Comparison of ENCODE assay signal across 8 mouse cellular contexts in the genomic region with DNA sequence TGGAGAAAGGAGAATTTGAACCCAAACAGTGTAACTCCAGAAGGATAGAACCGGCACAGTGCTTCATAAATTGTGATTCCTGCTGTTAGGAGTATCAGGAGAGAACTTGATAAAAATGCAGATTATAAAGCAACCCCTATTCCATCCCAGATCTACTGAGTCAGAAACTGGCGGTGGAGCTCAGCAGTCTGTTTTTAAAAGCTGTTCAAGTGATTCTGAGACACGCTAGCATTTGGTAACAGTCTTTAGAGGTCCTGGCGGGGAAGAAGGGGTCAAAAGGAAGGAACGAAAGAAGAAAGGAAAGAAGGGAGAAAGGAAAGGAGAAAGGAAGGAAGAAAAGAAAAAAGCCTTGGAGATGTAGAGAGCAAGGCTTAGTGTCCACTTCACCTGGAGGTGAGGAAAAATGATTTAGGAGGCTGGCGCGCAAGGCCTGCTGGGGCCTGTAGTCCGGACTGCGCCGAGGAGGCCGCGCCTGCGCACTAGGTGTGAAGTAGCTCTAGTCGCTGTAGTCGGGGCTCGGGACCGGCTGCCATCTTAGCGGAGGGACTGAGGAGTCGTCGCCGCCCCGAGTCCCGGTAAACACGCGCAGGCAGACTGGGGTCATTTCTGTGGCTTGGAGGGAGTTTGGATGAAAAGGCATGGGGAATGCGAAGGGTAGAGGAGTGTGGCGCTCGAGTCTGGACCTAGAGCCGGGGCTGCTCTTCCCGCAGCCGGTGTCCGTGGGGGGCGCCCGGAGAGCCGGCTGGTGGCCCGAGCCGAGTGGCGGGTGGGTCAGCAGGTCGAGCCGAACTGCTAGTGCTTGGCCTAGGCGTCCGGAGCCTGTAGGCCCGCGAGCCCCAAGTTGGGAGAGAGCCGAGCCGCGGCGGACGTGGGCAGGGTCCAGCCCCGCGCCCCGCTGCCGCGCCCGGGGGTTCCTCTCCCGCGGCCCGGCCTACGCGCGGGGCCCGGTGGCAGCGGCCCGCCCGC. TPM values are rescaled to one million over a fixed set of nuclear protein-coding genes. Genes with fewer than 3 reads are reported as not detected.
DNase-seq lines count a peak whose midpoint lies in the region; ATAC-seq and TF ChIP-seq lines count a peak whose summit lies in the region.

A gene (plus strand): TSS at position 499 of the 966 bp plus-strand sequence.

- H3K4me1 ChIP-seq in ES-Bruce4 (ENCODE audit: control insufficient read depth, insufficient read depth, low read length): no peaks in the 10 kb centered on the region
- peaks cover 24% of the 10 kb centered on the region for H3K4me1 ChIP-seq in forebrain, embryonic 13.5 days
- H3K4me1 ChIP-seq in liver, postnatal 0 days (ENCODE audit: insufficient read depth): peaks cover 25% of the 10 kb centered on the region
- peaks cover 19% of the 10 kb centered on the region for H3K4me1 ChIP-seq in neural tube, embryonic 14.5 days (ENCODE audit: control insufficient read depth, insufficient read depth, low read length)

- no peak for TF ChIP-seq CTCF in ES-Bruce4 (IDR thresholded peaks at IDR 0.05; ENCODE audit: low read depth, low read length)
- no peak for TF ChIP-seq CTCF in liver, postnatal 0 days (IDR thresholded peaks at IDR 0.05; ENCODE audit: low read depth)

- TF ChIP-seq EP300 in ES-Bruce4 (IDR thresholded peaks at IDR 0.05; ENCODE audit: insufficient read depth, low read depth, low read length): no peak
- TF ChIP-seq EP300 in liver, postnatal 0 days (IDR thresholded peaks at IDR 0.05; ENCODE audit: low read depth): no peak

- H3K9me3 ChIP-seq in ES-Bruce4 (replicated peaks; ENCODE audit: control insufficient read depth, insufficient read depth, low read length, poor library complexity, severe bottlenecking): peaks cover 8% of the 10 kb centered on the region
- H3K9me3 ChIP-seq in forebrain, embryonic 13.5 days (replicated peaks): no peaks in the 10 kb centered on the region
- H3K9me3 ChIP-seq in liver, postnatal 0 days (ENCODE audit: low read length): no peaks in the 10 kb centered on the region
- H3K9me3 ChIP-seq in neural tube, embryonic 14.5 days (ENCODE audit: control insufficient read depth, low read length): no peaks in the 10 kb centered on the region

- peak within 1 kb of the TSS; percentile 72 for H3K4me2 ChIP-seq in forebrain, embryonic 13.5 days
- H3K4me2 ChIP-seq in liver, postnatal 0 days (ENCODE audit: low read depth, low read length): peak within 1 kb of the TSS; percentile 81
- peak within 1 kb of the TSS; percentile 81 for H3K4me2 ChIP-seq in neural tube, embryonic 14.5 days (ENCODE audit: low read depth, low read length)

- intact Hi-C loops in heart, postnatal 10 days (cut with DNase I): no loop called here

- peak within 1 kb of the TSS; percentile 89 for H3K9ac ChIP-seq in ES-Bruce4 (ENCODE audit: low read depth, poor library complexity, severe bottlenecking)
- peak within 1 kb of the TSS; percentile 98 for H3K9ac ChIP-seq in forebrain, embryonic 13.5 days
- peak within 1 kb of the TSS; percentile 91 for H3K9ac ChIP-seq in liver, postnatal 0 days (replicated peaks)
- peak within 1 kb of the TSS; percentile 95 for H3K9ac ChIP-seq in neural tube, embryonic 14.5 days (replicated peaks; ENCODE audit: low read depth, low read length)

- H3K27me3 ChIP-seq in ES-Bruce4 (ENCODE audit: control insufficient read depth, insufficient read depth, low read length, poor library complexity, severe bottlenecking): no peaks in the 10 kb centered on the region
- H3K27me3 ChIP-seq in forebrain, embryonic 13.5 days: no peaks in the 10 kb centered on the region
- no peaks in the 10 kb centered on the region for H3K27me3 ChIP-seq in liver, postnatal 0 days (ENCODE audit: insufficient read depth, low read length)
- no peaks in the 10 kb centered on the region; the same call in 1 of the 2 replicates for H3K27me3 ChIP-seq in neural tube, embryonic 14.5 days (ENCODE audit: control insufficient read depth, insufficient read depth, low read length)

- peak; percentile 73 for TF ChIP-seq POLR2A in ES-Bruce4 (IDR thresholded peaks at IDR 0.05; ENCODE audit: insufficient read depth, low read length)

- peak; percentile 93 to 94 for DNase-seq in heart, postnatal 10 days
- DNase-seq in large intestine, adult 2 months (ENCODE audit: low read depth, low spot score): peak; percentile 73
- DNase-seq in liver, postnatal 0 days: peak; percentile 93
- peak; percentile 93 for DNase-seq in testis, postnatal 10 days (ENCODE audit: low spot score)

- no peak within 1 kb of the TSS for H3K27ac ChIP-seq in ES-Bruce4 (ENCODE audit: insufficient read depth, low read length)
- H3K27ac ChIP-seq in forebrain, embryonic 13.5 days: peak within 1 kb of the TSS; percentile 71
- H3K27ac ChIP-seq in liver, postnatal 0 days (ENCODE audit: low read depth): peak within 1 kb of the TSS; percentile 85
- peak within 1 kb of the TSS; percentile 83 for H3K27ac ChIP-seq in neural tube, embryonic 14.5 days (ENCODE audit: low read depth, low read length)

- H3K4me3 ChIP-seq in ES-Bruce4 (ENCODE audit: low read depth, low read length): peak within 1 kb of the TSS; percentile 81
- peak within 1 kb of the TSS; percentile 88 for H3K4me3 ChIP-seq in forebrain, embryonic 13.5 days
- peak within 1 kb of the TSS; percentile 80 for H3K4me3 ChIP-seq in liver, postnatal 0 days (ENCODE audit: low read depth, low read length)
- peak within 1 kb of the TSS; percentile 92 for H3K4me3 ChIP-seq in neural tube, embryonic 14.5 days (ENCODE audit: low read depth, low read length)

- H3K36me3 ChIP-seq in ES-Bruce4 (ENCODE audit: control insufficient read depth, insufficient read depth, low read length, poor library complexity, severe bottlenecking): peaks cover 4% of the 10 kb centered on the region
- H3K36me3 ChIP-seq in forebrain, embryonic 13.5 days (ENCODE audit: poor library complexity, severe bottlenecking): peaks cover 7% of the 10 kb centered on the region
- peaks cover 6% of the 10 kb centered on the region for H3K36me3 ChIP-seq in liver, postnatal 0 days (replicated peaks; ENCODE audit: insufficient read depth, low read length)
- no peaks in the 10 kb centered on the region; the same call in 1 of the 2 replicates for H3K36me3 ChIP-seq in neural tube, embryonic 14.5 days (ENCODE audit: control insufficient read depth, insufficient read depth, low read length)

- 3% methylated on average over 37 of the region's 65 CpGs for WGBS in forebrain, embryonic 13.5 days
- WGBS in large intestine, adult 2 months: 1% methylated on average over 62 of the region's 65 CpGs
- WGBS in liver, postnatal 0 days (ENCODE audit: insufficient replicate concordance): 3% methylated on average over 52 of the region's 65 CpGs
- 4% methylated on average over 40 of the region's 65 CpGs for WGBS in neural tube, embryonic 14.5 days

- peak; percentile 98 for ATAC-seq in cerebellum, adult (ENCODE audit: insufficient number of reproducible peaks, low FRiP score, low TSS enrichment)
- ATAC-seq in forebrain, embryonic 13.5 days: peak; percentile 99
- peak; percentile 99 for ATAC-seq in liver, postnatal 0 days
- peak; percentile 98 for ATAC-seq in neural tube, embryonic 14.5 days (ENCODE audit: low read depth)

RNA-seq across cellular contexts. Expression of the gene that starts here (rescaled TPM):
- polyA plus RNA-seq in ES-Bruce4 (2011; ENCODE audit: insufficient read depth, insufficient read length, low read depth, missing spikeins): 50.6 and 55.2 TPM in 2 replicates
- polyA plus RNA-seq in forebrain, embryonic 13.5 days (2015; fragmentation: Nextera tagmentation; extraction: Ambion mirVana): 53.2 and 56.8 TPM in 2 replicates
- total RNA-seq in heart, postnatal 10 days (2021): 10 to 100 TPM; 35.4 to 39.4 TPM
- 13.9 and 19.6 TPM in 2 replicates for polyA plus RNA-seq in large intestine, adult 2 months (2012; rRNA removed)
- polyA plus RNA-seq in liver, postnatal 0 days (2015; fragmentation: Nextera tagmentation; extraction: Ambion mirVana): 10.6 and 12.7 TPM in 2 replicates
- 44.7 and 48.9 TPM in 2 replicates for polyA plus RNA-seq in neural tube, embryonic 14.5 days (2014; fragmentation: Nextera tagmentation; extraction: Ambion mirVana)
